Mouse (Mus musculus): ENCODE measurements at regions not wholly inside any gene's neighbourhood (a gene's known extent, or its start where the extent isn't known, plus 50 kb on each side); places are given as distances from the start of the nearest gene placed in this dataset.

GRCm38 (mm10) chr15:43784171-43784570 is 3650.0 kb downstream of the 9330182O14Rik start:
- no peak for TF ChIP-seq POLR2A (IDR thresholded peaks at IDR 0.05; ENCODE audit: low read depth, low read length)
- TF ChIP-seq CTCF (conservative IDR thresholded peaks at IDR 0.05; ENCODE audit: insufficient read depth, insufficient read length, low read depth, low read length) = no peak
- Histone ChIP-seq H3K36me3 (ENCODE audit: control insufficient read depth, insufficient read depth, low read length) (no peaks in the 10 kb centered on the region), H3K4me3 (ENCODE audit: insufficient read depth, low read depth, low read length) (no peak overlapping the region), H3K27ac (ENCODE audit: insufficient read depth, low read depth, low read length) (no peak overlapping the region), H3K27me3 (replicated peaks; ENCODE audit: control insufficient read depth, insufficient read depth, low read length) (no peaks in the 10 kb centered on the region), H3K4me1 (ENCODE audit: control insufficient read depth, insufficient read depth, low read length) (no peaks in the 10 kb centered on the region)
- WGBS = 83% methylated on average over 3 of the region's 3 CpGs
- DNase-seq = no peak

- no peaks in the 10 kb centered on the region for H3K4me1 ChIP-seq (ENCODE audit: control insufficient read depth, insufficient read depth, low read length)
These were observed 3669.2 kb downstream of the 9330182O14Rik start for GRCm38 (mm10) chr15:43803342-43803741.

More at GRCm38 (mm10) chr15:43803342-43803741, 3669.2 kb downstream of the 9330182O14Rik start:
- WGBS = 21% methylated on average over 4 of the region's 4 CpGs
- Histone ChIP-seq H3K4me3 (ENCODE audit: insufficient read depth, low read depth, low read length) (no peak overlapping the region), H3K27ac (ENCODE audit: insufficient read depth, low read depth, low read length) (no peak overlapping the region), H3K36me3 (ENCODE audit: control insufficient read depth, insufficient read depth, low read length) (no peaks in the 10 kb centered on the region), H3K27me3 (replicated peaks; ENCODE audit: control insufficient read depth, insufficient read depth, low read length) (no peaks in the 10 kb centered on the region)
- no peak for DNase-seq
- no peak for TF ChIP-seq CTCF (conservative IDR thresholded peaks at IDR 0.05; ENCODE audit: insufficient read depth, insufficient read length, low read depth, low read length)
- TF ChIP-seq POLR2A (IDR thresholded peaks at IDR 0.05; ENCODE audit: low read depth, low read length) = no peak
